Comparison of ENCODE assay signal across 16 mouse cellular contexts in genomic region chr2:155603707-155604106, GRCm38 (mm10). TPM values are rescaled to one million over a fixed set of nuclear protein-coding genes. Genes with fewer than 3 reads are reported as not detected.
DNase-seq lines count a peak whose midpoint lies in the region; ATAC-seq and TF ChIP-seq lines count a peak whose summit lies in the region.
"Had no signal": no experiment of that assay in that cellular context is flagged by ENCODE, and none has a peak within 500 bp of the region (broad histone marks: within the 10 kb centered on the region; RNA-seq: fewer than 3 reads in every experiment).

No protein-coding gene starts in this region.

- peak; percentile 46 for DNase-seq in heart, postnatal 0 days (ENCODE audit: low spot score)
- DNase-seq in heart, adult 18-20 months, result no peak
- peak; percentile 18 for DNase-seq in kidney, postnatal 10 days
- DNase-seq in hindbrain, embryonic 11.5 days (ENCODE audit: low spot score), result no peak
- DNase-seq in urinary bladder, postnatal 4 days (ENCODE audit: low spot score in 2 of 2), result no peak
- no peak for DNase-seq in frontal cortex, postnatal 10 days (ENCODE audit: low spot score in 2 of 2)
- DNase-seq: adrenal gland, postnatal 36 days; cerebellum, postnatal 25 days; lung, adult 18-20 months; thymus, postnatal 36 days had no signal

- no peak overlapping the region for H3K4me2 ChIP-seq in heart, postnatal 0 days (ENCODE audit: low read depth, low read length)
- 0 out of 2 replicates have a peak overlapping the region, but pooled peaks have one; percentile 17 for H3K4me2 ChIP-seq in intestine, postnatal 0 days (replicated peaks; ENCODE audit: low read depth)
- peak overlapping the region; percentile 88 for H3K4me2 ChIP-seq in liver, embryonic 15.5 days
- no peak overlapping the region for H3K4me2 ChIP-seq in hindbrain, embryonic 11.5 days (replicated peaks; ENCODE audit: low read depth, low read length)
- H3K4me2 ChIP-seq: embryonic facial prominence, embryonic 12.5 days; forebrain, embryonic 12.5 days; hindbrain, embryonic 14.5 days had no signal

- no peaks in the 10 kb centered on the region for H3K36me3 ChIP-seq in heart, postnatal 0 days (replicated peaks; ENCODE audit: control insufficient read depth, insufficient read depth, low read length)
- H3K36me3 ChIP-seq in intestine, postnatal 0 days (ENCODE audit: control insufficient read depth, insufficient read depth), result no peaks in the 10 kb centered on the region
- no peaks in the 10 kb centered on the region for H3K36me3 ChIP-seq in liver, embryonic 15.5 days (replicated peaks)
- no peaks in the 10 kb centered on the region for H3K36me3 ChIP-seq in hindbrain, embryonic 11.5 days (ENCODE audit: control insufficient read depth, insufficient read depth, low read length)
- H3K36me3 ChIP-seq: embryonic facial prominence, embryonic 12.5 days; forebrain, embryonic 12.5 days had no signal

- WGBS in heart, postnatal 0 days, result 43% methylated on average over 3 of the region's 3 CpGs
- WGBS in intestine, postnatal 0 days, result 39% methylated on average over 3 of the region's 3 CpGs
- 70% methylated on average over 3 of the region's 3 CpGs for whole genome bisulfite sequencing in liver, embryonic 15.5 days (ENCODE audit: insufficient replicate concordance)
- WGBS in hindbrain, embryonic 11.5 days, result 51% methylated on average over 3 of the region's 3 CpGs

- H3K4me3 ChIP-seq in heart, postnatal 0 days (ENCODE audit: low read depth, low read length), result no peak overlapping the region
- no peak overlapping the region for H3K4me3 ChIP-seq in intestine, postnatal 0 days (ENCODE audit: low read depth, low read length)
- H3K4me3 ChIP-seq in liver, embryonic 15.5 days (replicated peaks), result no peak overlapping the region
- no peak overlapping the region for H3K4me3 ChIP-seq in hindbrain, embryonic 11.5 days (ENCODE audit: low read depth, low read length)
- H3K4me3 ChIP-seq: embryonic facial prominence, embryonic 12.5 days; forebrain, embryonic 12.5 days had no signal

- H3K9me3 ChIP-seq in heart, postnatal 0 days (replicated peaks; ENCODE audit: control insufficient read depth, low read length), result no peaks in the 10 kb centered on the region
- H3K9me3 ChIP-seq in intestine, postnatal 0 days (ENCODE audit: control insufficient read depth), result no peaks in the 10 kb centered on the region
- no peaks in the 10 kb centered on the region for H3K9me3 ChIP-seq in liver, embryonic 15.5 days (replicated peaks)
- H3K9me3 ChIP-seq in hindbrain, embryonic 11.5 days (ENCODE audit: control insufficient read depth, low read length), result no peaks in the 10 kb centered on the region
- H3K9me3 ChIP-seq: embryonic facial prominence, embryonic 12.5 days; forebrain, embryonic 12.5 days had no signal

- no peak for TF ChIP-seq EP300 in heart, postnatal 0 days (IDR thresholded peaks at IDR 0.05; ENCODE audit: low read depth)

- no peak overlapping the region for H3K27ac ChIP-seq in heart, postnatal 0 days (ENCODE audit: low read depth)
- no peak overlapping the region for H3K27ac ChIP-seq in intestine, postnatal 0 days (ENCODE audit: low read depth, low read length)
- peak overlapping the region; percentile 99 for H3K27ac ChIP-seq in liver, embryonic 15.5 days (replicated peaks)
- H3K27ac ChIP-seq in hindbrain, embryonic 11.5 days (ENCODE audit: low read depth, low read length), result no peak overlapping the region
- H3K27ac ChIP-seq: embryonic facial prominence, embryonic 12.5 days; forebrain, embryonic 12.5 days; hindbrain, embryonic 14.5 days had no signal

- H3K4me1 ChIP-seq in heart, postnatal 0 days (ENCODE audit: control insufficient read depth, insufficient read depth), result peaks cover 4% of the 10 kb centered on the region; the same call in 1 of the 2 replicates
- H3K4me1 ChIP-seq in intestine, postnatal 0 days (replicated peaks; ENCODE audit: control insufficient read depth, insufficient read depth, low read length), result peaks cover 5% of the 10 kb centered on the region; the same call in 1 of the 2 replicates
- H3K4me1 ChIP-seq in liver, embryonic 15.5 days (replicated peaks), result peaks cover 64% of the 10 kb centered on the region
- H3K4me1 ChIP-seq in hindbrain, embryonic 11.5 days (replicated peaks; ENCODE audit: control insufficient read depth, insufficient read depth, low read length), result no peaks in the 10 kb centered on the region
- H3K4me1 ChIP-seq: forebrain, embryonic 12.5 days had no signal

- peak; percentile 50 for ATAC-seq in heart, postnatal 0 days (ENCODE audit: insufficient read depth, low read depth)
- ATAC-seq in intestine, postnatal 0 days, result peak; percentile 49
- ATAC-seq in liver, embryonic 15.5 days (ENCODE audit: insufficient read depth), result no peak
- ATAC-seq in hindbrain, embryonic 11.5 days (ENCODE audit: low FRiP score), result no peak
- ATAC-seq: midbrain, embryonic 16.5 days had no signal

- no peak overlapping the region for H3K9ac ChIP-seq in heart, postnatal 0 days (replicated peaks; ENCODE audit: low read depth, low read length)
- no peak overlapping the region for H3K9ac ChIP-seq in intestine, postnatal 0 days (ENCODE audit: low read depth, low read length)
- H3K9ac ChIP-seq in liver, embryonic 15.5 days, result peak overlapping the region; percentile 62; the same call in 1 of the 2 replicates
- H3K9ac ChIP-seq in hindbrain, embryonic 11.5 days (ENCODE audit: low read depth, low read length), result no peak overlapping the region
- H3K9ac ChIP-seq: embryonic facial prominence, embryonic 12.5 days; forebrain, embryonic 12.5 days; hindbrain, embryonic 14.5 days had no signal

- H3K27me3 ChIP-seq in heart, postnatal 0 days (ENCODE audit: control insufficient read depth, insufficient read depth, low read length), result no peaks in the 10 kb centered on the region
- no peaks in the 10 kb centered on the region for H3K27me3 ChIP-seq in intestine, postnatal 0 days (replicated peaks; ENCODE audit: control insufficient read depth, insufficient read depth, low read length)
- no peaks in the 10 kb centered on the region for H3K27me3 ChIP-seq in liver, embryonic 15.5 days
- H3K27me3 ChIP-seq in hindbrain, embryonic 11.5 days (ENCODE audit: control insufficient read depth, insufficient read depth, low read length), result no peaks in the 10 kb centered on the region
- H3K27me3 ChIP-seq: embryonic facial prominence, embryonic 12.5 days; forebrain, embryonic 12.5 days had no signal

- TF ChIP-seq CTCF in heart, postnatal 0 days (IDR thresholded peaks at IDR 0.05; ENCODE audit: low read depth), result peak; percentile 64
- peak; percentile 85 for TF ChIP-seq CTCF in intestine, postnatal 0 days (IDR thresholded peaks at IDR 0.05; ENCODE audit: low read depth)

RNA-seq across cellular contexts. Expression of gene Myh7b, which starts 7.3 kb away (rescaled TPM):
- total RNA-seq in heart, postnatal 0 days (2014; rRNA removed; ENCODE audit: low replicate concordance), result 17.2 and 48.4 TPM in 2 replicates
- polyA plus RNA-seq in heart, postnatal 0 days (2015; fragmentation: Nextera tagmentation; extraction: Ambion mirVana), result 12.2 and 12.5 TPM in 2 replicates
- 10 to 100 TPM; 23.0 to 30.1 TPM for total RNA-seq in heart, adult 18-20 months (2021)
- polyA plus RNA-seq in intestine, postnatal 0 days (2015; fragmentation: Nextera tagmentation; extraction: Ambion mirVana), result 2.7 and 2.8 TPM in 2 replicates
- 1.6 and 1.7 TPM in 2 replicates for polyA plus RNA-seq in liver, embryonic 15.5 days (2015; fragmentation: Nextera tagmentation; extraction: Ambion mirVana)
- polyA plus RNA-seq in hindbrain, embryonic 11.5 days (2014; fragmentation: Nextera tagmentation; extraction: Ambion mirVana), result 0.46 and 0.52 TPM in 2 replicates

RNA-seq across cellular contexts. Expression of gene Gss, which starts 11.1 kb away (rescaled TPM):
- total RNA-seq in heart, postnatal 0 days (2014; rRNA removed; ENCODE audit: low replicate concordance), result 32.5 and 52.3 TPM in 2 replicates
- 24.8 and 25.9 TPM in 2 replicates for polyA plus RNA-seq in heart, postnatal 0 days (2015; fragmentation: Nextera tagmentation; extraction: Ambion mirVana)
- 10 to 100 TPM; 14.4 to 15.6 TPM for total RNA-seq in heart, adult 18-20 months (2021)
- 210 and 219 TPM in 2 replicates for polyA plus RNA-seq in intestine, postnatal 0 days (2015; fragmentation: Nextera tagmentation; extraction: Ambion mirVana)
- polyA plus RNA-seq in liver, embryonic 15.5 days (2015; fragmentation: Nextera tagmentation; extraction: Ambion mirVana), result 73.4 and 88.1 TPM in 2 replicates
- polyA plus RNA-seq in hindbrain, embryonic 11.5 days (2014; fragmentation: Nextera tagmentation; extraction: Ambion mirVana), result 14.7 and 15.9 TPM in 2 replicates

Comparison
In these comparisons a context has a peak if more than half of its experiments do, and no peak if none do; other contexts are left out.
1. DNase-seq: peak in heart, postnatal 0 days (single experiment) and kidney, postnatal 10 days (single experiment); none in heart, adult 18-20 months (0 of 2), hindbrain, embryonic 11.5 days (single experiment), urinary bladder, postnatal 4 days (0 of 2) and frontal cortex, postnatal 10 days (0 of 2).
2. ATAC-seq: peak in heart, postnatal 0 days (single experiment) and intestine, postnatal 0 days (single experiment); none in liver, embryonic 15.5 days (single experiment) and hindbrain, embryonic 11.5 days (single experiment).
3. H3K4me2 ChIP-seq: peak in intestine, postnatal 0 days (single experiment) and liver, embryonic 15.5 days (single experiment); none in heart, postnatal 0 days (single experiment) and hindbrain, embryonic 11.5 days (single experiment).